Mouse (Mus musculus): ENCODE measurements around the gene Creb3l1.

The Creb3l1 gene

DNA sequence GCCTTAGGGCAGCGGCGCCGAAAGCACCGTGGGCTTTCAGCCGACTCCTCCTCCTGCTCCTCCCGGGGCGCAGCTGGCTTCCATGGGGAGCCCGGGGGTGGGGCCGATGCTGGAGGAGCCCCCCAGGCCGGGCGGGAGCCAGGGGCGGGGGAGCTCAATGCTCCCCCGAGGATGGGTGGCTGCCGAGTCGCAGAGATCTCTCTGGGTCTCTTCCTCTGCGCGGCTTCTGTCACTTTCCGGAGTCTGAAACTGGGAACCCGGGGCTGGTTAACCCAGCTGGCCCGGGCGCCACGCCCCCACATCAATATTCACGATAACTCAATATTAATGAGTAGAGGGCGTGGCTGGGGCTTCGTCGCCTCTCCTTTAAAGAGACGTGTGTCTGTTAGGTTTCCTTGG, at the start of gene Creb3l1:
Gene Creb3l1 (minus strand): TSS at position 229 of the 399 bp plus-strand sequence.
- DNase-seq (ENCODE audit: low read depth, low spot score): peak; percentile 46

- DNase-seq (ENCODE audit: low read depth, low spot score): no peak
Observed at GRCm38 (mm10) chr2:92071143-92071542, 46.8 kb upstream of the Creb3l1 start.

- no peak for DNase-seq (ENCODE audit: low read depth, low spot score)
Observed at GRCm38 (mm10) chr2:92069630-92070029, 45.3 kb upstream of the Creb3l1 start.

GRCm38 (mm10) chr2:92067600-92067999, 43.3 kb upstream of the Creb3l1 start:
- peak; percentile 42 for DNase-seq (ENCODE audit: low read depth, low spot score)

DNA sequence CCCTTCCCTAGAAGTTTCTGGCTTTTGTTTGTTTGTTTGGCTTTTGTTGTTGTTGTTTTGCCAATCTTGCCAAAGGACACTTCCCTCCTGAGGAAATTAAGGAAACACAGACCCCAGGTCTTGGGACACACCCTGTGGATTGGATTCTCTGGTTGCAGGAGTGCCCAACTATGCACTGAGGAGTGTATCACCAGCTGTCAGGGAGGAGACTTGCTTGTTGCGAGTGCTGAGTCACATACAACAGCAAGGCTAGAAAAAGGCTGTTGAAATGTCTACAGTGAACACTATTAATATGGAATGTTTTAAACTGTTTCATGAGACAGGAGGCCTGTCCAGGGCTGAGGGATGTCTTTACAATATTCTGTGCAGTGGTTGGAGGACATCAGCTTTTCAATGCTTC, 42.6 kb upstream of the Creb3l1 start:
- DNase-seq (ENCODE audit: low read depth, low spot score): peak; percentile 45

DNA sequence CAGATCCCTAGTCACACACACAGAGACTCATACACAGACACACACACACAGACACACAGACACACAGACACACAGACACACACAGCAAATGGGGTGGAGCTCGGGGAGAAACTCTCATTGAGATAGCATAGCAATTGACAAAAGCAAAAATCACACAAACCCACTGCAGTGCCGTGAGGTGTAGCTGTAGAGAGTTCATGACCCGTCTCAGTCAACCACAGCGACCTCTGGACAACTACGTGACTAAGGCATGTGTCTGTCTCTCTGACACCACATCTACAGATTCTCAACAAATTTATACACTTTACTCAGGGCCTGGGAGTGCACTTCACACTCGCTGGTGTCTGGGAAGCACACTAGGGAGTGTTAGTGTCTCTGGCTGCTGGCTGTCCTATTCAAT, 41.6 kb upstream of the Creb3l1 start:
- DNase-seq (ENCODE audit: low read depth, low spot score): no peak

DNA sequence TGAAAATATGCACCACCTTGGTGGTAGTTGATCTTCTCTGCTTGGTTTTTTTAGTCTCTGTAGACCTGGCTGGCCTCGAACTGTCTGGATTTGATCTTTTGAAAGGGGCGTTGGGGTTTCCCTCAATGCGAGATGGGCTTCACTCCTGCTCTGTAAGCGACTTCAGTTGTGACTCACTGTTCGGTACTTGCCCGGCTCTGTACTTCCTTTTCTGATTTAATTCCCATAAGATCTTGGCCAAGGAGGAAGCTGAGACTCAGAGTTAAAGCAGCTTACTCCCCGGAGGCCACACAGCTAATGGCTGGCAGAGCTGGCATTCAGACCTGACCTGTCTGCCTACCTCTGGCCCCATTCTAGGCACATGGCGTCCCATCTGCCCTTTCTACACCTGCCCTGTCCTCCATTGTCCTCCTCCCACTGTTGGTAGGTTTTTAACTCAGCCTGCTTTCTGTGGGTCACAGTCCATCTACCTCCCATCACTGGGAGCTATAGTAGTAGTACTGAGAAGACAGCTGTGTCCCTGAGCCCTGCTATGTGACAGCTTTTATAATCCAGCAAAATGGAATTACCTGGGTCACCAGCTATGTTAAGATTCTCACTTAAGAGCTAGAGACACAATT, 41.1 kb upstream of the Creb3l1 start:
- no peak for DNase-seq (ENCODE audit: low read depth, low spot score)

- no peak for DNase-seq (ENCODE audit: low read depth, low spot score)
Observed at GRCm38 (mm10) chr2:92063106-92063505, 38.8 kb upstream of the Creb3l1 start.

DNA sequence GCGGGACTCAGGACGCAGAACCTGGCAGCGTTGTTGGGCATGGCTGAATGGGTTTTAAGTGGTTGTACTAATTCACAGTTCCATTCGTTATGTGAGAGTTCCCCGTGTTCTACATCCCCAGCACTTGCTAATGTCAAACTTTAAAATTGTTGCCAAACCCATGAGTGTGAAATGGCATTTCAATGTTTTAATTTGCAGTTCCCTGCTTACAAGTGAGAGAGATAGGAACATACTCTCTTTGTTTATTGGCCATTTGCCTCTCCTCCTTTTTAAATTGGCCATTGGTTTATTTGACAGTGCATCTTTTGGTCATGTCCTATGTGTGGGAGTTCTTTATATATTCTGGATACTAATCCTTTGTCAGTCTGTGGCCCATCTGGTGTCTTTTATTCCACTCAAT, 37.0 kb upstream of the Creb3l1 start:
- DNase-seq (ENCODE audit: low read depth, low spot score): peak; percentile 62

DNA sequence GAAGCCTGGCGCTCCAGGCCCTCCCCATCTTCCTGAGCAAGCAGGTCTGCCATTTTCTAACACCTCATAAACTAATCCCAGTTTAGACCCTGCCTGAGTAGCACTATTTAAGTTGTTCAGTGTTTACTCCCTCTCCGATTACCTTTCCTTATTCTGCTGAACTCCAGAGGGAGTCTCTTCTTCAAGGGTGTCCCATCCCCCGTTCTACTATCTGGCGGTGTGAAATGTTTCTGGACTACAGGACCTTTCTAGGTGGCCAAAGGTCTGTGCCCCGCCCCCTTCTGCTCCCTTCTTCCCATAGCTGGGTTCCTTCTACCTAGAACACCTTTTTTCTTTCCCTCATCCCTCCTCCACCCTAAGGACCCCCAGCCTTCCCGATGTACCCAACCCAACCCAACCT, 36.0 kb upstream of the Creb3l1 start:
- DNase-seq (ENCODE audit: low read depth, low spot score): peak; percentile 49

DNA sequence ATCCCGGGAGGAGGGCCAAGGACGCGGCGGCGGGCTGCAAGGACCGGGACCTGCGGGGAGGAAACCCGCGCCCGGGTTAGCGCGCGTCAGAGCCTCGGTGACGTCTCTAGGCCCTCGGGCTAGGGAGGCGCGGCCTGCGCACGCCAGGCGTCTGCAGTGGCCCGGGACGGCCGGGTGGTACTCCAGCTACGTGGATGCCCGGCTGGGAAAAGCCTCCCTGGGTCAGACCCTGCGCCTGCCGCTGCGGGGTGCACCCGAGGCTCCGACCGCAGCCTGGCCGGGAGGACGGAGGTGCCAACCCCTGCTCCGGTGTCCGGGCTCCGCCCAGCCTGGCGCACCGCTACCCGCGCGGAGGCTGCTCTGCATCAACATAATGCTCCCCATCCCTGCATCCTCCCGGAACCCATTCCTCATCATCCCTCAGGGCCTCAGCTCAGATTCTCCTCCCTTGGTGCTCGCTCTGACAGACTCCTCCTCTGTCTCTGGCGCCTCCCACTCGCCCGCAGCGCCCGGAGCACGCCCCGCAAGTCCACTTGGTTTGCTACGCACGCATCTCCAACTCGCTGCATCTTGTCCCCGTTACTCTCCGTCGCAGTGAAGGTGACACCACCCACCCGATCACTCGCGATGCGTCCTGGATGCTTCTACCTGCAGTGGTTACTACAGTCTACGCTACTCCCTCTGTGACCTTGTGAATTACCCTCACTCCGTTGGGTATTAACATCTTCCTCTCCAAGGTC, 35.3 kb upstream of the Creb3l1 start:
- peak; percentile 96 for DNase-seq (ENCODE audit: low read depth, low spot score)

DNA sequence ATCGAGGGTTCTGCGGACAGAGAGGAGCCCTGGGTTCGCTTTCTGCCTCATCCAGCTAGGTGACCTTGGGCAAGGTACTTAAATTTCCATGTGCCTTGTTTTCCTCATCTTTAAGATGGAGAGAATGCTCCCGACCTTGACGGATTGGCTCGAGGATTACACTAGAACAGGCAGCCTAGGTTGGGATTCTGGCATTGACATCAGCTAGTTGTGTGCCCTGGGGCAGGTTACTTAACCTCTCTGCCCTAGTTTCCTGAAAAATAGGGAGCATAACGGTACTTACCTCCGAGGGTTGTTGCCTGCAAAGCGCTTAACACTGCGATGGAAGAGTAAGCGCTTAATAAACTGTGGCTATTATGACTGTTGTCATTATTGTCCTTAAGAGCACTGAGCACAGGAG, 34.6 kb upstream of the Creb3l1 start:
- DNase-seq (ENCODE audit: low read depth, low spot score): peak; percentile 61

GRCm38 (mm10) chr2:92058469-92058868, 34.2 kb upstream of the Creb3l1 start:
- DNase-seq (ENCODE audit: low read depth, low spot score): peak; percentile 97

- DNase-seq (ENCODE audit: low read depth, low spot score): no peak
Observed at GRCm38 (mm10) chr2:92056760-92057159, 32.5 kb upstream of the Creb3l1 start.

- DNase-seq (ENCODE audit: low read depth, low spot score): peak; percentile 83
Observed at GRCm38 (mm10) chr2:92055831-92056236, 31.5 kb upstream of the Creb3l1 start.

GRCm38 (mm10) chr2:92055101-92055813, 31.0 kb upstream of the Creb3l1 start:
- peak; percentile 95 for DNase-seq (ENCODE audit: low read depth, low spot score)

DNA sequence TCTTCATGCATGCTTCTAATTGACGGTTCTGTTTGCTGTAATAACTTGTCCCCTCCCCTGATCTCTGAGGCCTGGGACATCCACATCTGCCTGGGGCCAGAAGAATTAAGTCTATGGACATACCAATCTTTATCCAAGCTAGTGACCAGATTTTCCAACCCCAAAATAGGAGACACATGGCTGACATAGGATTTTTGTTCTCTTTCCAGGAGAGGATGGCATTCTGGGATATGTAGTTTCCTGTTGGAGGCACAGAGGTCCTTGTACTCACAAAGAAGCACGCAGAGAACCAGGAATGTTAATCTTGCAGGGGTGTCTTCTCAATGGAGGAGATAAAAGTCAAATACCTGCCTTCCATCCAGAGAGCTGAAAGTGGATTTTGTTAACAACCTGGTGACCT, 28.5 kb upstream of the Creb3l1 start:
- peak; percentile 75 for DNase-seq (ENCODE audit: low read depth, low spot score)

GRCm38 (mm10) chr2:92052188-92052587, 27.9 kb upstream of the Creb3l1 start:
- peak; percentile 92 for DNase-seq (ENCODE audit: low read depth, low spot score)

DNA sequence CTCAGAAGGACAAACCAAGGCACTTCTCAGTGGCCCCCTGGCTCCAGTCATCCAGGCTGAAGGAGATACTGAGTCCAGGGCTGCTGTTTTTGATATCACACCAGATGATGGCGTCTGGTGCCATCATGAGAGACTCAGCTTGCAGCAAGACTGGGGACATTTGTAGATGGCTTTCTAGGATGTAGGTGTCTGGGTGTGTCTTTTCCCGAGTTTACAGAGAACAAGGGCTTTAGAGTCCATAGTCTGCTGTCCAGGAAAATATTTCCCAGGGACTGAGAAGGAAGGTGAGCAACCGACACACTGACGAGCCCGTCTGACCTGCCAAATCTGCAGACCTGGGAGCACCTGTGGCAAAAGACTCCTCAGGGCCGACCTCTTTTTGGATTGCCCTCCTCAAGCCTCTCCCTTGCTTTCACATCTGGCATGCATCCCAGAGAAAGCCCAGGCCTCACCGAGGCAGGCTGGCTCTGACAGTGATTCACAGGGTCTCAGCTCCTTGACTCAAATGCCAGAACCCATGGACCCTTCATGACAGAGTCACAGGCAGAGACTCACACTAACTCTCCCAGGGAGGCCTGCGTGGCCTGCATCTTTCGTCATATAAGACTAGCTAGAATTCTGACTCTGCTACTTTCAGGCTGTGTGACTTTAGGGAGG, 23.9 kb upstream of the Creb3l1 start:
- no peak for DNase-seq (ENCODE audit: low read depth, low spot score)

- DNase-seq (ENCODE audit: low read depth, low spot score): no peak
Observed at GRCm38 (mm10) chr2:92047601-92048000, 23.3 kb upstream of the Creb3l1 start.

DNA sequence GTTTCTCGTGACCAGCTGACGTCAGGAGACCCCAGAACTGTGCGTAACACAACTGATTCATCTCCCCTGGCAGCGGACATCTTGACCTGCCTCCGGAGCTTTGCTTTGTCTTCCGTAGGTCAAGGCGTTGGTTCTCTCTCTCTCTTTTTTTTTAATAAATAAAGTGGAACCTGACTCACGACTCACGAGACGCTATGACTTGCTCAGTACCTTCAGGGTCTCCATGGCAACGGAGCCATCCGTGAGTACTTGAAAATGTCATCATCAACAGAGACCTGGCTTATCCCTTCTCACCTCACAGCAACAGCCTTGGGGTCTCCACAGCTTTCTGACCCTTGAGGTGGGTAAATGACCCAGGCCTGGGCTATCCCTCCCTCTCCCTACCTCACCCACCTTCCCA, 19.0 kb upstream of the Creb3l1 start:
- peak; percentile 57 for DNase-seq (ENCODE audit: low read depth, low spot score)

DNA sequence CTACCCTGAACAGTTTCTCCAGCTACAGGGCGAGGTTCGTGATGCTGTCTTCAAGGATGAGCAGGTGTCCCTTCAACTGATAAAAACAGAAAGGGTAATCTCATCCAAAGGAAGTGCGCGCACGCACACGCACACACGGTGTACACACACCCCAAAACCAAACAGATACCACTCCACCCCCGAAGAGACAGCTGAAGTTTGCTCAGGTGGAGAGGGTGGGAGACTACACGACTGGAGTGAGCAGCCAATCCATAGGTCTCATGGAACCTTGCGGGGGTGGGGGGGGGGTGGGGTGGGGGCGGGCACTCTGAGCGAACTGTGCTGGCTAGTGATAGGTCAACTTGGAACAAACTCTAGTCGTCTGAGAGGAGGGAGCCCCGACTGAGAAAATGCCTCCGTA, 17.2 kb upstream of the Creb3l1 start:
- no peak for DNase-seq (ENCODE audit: low read depth, low spot score)
